Mouse (Mus musculus) neutrophil, adult 59 days (primary cell): ENCODE results near the gene Rgma. TPM values are rescaled to one million over a fixed set of nuclear protein-coding genes. Genes with fewer than 3 reads are reported as not detected.

Experiments
- total RNA-seq, 2 experiments: library from RNA; stranded (reverse); gene quantifications; 1 replicate in 1 of 2; 2 replicates in 1 of 2; pipeline ENCODE4 v1.2.4; 2023

Gene Rgma
- 1 to 10 TPM; 2.3 to 4.0 TPM for total RNA-seq

GRCm38 (mm10) chr7:73375257-73376100, at the start of gene Rgma:
TSS of gene Rgma (plus strand) at chr7:73375509.

Other genes with a start within 250 kb of the Rgma start
- gene Chd2, start 166.3 kb downstream of the Rgma start, total RNA-seq: 100 to 1,000 TPM; 110 to 135 TPM